Mouse (Mus musculus) lung, postnatal 0 days (tissue): ENCODE results near the gene Srrt.

Source experiments
- CTCF ChIP-seq: IDR thresholded peaks from 2 replicates; pipeline ENCODE4 v1.5.1; 2016; ENCODE audit warnings: antibody characterized with exemption, mild to moderate bottlenecking
- EP300 ChIP-seq: IDR thresholded peaks from 2 replicates; pipeline ENCODE4 v1.6.1; 2016; ENCODE audit warnings: antibody characterized with exemption, mild to moderate bottlenecking, control low read depth

GRCm38 (mm10) chr5:137343412-137343811 is 35.9 kb upstream of the Srrt start:
- TF ChIP-seq CTCF (no peak), EP300 (no peak)
